Mouse (Mus musculus) left cerebral cortex, postnatal 36 days (tissue): ENCODE measurements around the gene Gm20521. TPM values are rescaled to one million over a fixed set of nuclear protein-coding genes. Genes with fewer than 3 reads are reported as not detected.
"Not testable (repeated sequence)": the region's sequence is repeated elsewhere in the genome, so short reads cannot be mapped to it uniquely, and the experiment has no call there.

Experiments
- DNase-seq, 2 experiments: peaks; one replicate each; pipeline ENCODE4 v3.0.0; 2021 to 2022; ENCODE audit warnings: low spot score in 2 of 2, mixed read lengths in 1 of 2
- intact Hi-C: fragments of 180-260 bp; cut with DNase I; formaldehyde crosslinking; loops from one replicate; pipeline ENCODE4 v1.15.1; 2025
- total RNA-seq, 2 experiments: library from RNA; stranded (reverse); gene quantifications; 2 replicates each; pipeline ENCODE4 v1.2.3; 2021

Gm20521 gene
- total RNA-seq, 2 experiments from 2014 or later, result not detected

DNA sequence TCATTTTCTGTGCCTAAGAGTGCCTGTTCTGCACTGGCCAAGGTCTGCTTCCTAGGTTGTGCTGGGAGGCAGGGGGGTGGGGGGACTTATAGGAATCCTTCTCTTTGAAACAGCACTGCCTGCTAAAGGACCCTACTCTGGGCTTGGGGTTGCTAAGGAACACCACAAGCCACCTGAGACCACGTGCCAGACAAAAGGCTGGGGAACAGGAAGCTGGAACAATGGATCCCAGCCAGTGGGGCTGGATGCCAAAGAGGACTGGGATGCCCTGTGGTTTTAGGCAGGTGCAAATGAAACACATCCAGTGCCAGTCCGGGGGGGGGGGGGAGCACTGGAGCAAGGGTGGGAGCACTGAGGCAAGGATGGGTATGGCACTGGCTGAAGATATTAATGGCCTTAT, 47.2 kb downstream of the Gm20521 start:
- intact Hi-C loops, result no loop called here
- DNase-seq, result no peak

GRCm38 (mm10) chr14:54932645-54933150, 49.5 kb downstream of the Gm20521 start, which contains the start of gene Il25:
Gene Il25 (plus strand): TSS chr14:54932695.
- intact Hi-C loops, result no loop called here
- no peak for DNase-seq

GRCm38 (mm10) chr14:54935904-54936830, 52.9 kb downstream of the Gm20521 start, which contains the start of gene Cmtm5:
Gene Cmtm5 (plus strand): TSS chr14:54936261.
- intact Hi-C loops, result no loop called here
- peak; percentile 41 to 53 for DNase-seq

DNA sequence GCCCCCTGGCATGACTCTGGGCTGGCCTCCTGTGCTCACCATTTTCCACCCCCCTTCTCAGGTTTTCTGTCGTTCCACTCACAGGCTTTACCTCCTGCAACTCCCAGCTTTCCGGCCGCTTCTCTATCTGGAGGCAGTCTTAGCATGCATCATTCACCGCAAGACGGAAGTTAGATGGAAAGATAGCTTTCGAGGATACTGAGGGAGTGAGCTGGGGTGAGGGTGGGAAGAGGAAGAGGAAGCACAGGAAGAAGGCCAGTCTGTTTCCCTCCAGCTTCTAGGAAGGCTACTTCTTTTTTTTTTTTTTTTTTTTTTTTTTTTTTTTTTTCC, 53.6 kb downstream of the Gm20521 start:
- intact Hi-C loops, result no loop called here
- no peak for DNase-seq

DNA sequence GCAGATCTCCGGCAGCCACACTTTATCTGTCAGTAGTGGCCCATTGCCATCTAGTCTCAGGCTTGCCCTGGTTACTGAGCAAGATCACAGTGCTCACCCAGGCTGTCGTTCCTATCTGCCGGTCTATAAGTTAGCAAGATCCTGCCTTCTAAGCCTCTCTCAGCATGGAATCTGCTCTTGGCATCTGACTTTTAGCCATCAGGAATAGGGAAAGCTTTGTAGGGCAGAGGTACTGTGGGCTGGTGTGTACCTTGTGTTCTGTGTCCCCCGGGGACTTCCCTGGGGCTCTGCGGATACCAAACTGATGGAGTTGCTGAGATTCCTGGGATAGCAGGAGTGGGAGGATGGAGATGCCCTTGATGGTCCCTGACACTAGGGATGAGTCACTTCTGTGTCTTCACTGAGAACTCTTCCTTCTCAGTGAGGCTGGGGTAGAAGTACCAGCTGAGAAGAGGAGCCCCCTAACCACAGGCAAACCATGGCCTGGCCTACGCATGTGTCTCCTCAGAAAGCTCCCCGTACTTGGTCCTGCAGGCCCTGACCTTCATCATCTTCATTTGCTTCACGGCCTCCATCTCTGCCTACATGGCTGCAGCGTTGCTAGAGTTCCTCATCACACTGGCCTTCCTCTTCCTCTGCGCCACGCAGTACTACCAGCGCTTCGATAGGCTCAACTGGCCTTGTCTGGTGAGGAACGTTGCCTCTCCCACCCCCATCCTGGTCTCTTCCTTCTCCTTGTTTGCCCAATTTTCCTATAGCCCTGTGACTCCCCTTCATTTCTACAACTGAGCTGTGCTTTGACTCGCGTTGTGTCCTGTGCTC, 54.3 kb downstream of the Gm20521 start:
- DNase-seq, result no peak
- intact Hi-C loops, result loop anchor here (2.0 kb wide), 1 partner anchor 37 kb away; no protein-coding TSS in a partner anchor

- DNase-seq, result no peak
- intact Hi-C loops, result loop anchor here (2.0 kb wide), 1 partner anchor 38 kb away; no protein-coding TSS in a partner anchor
Observed at GRCm38 (mm10) chr14:54938431-54939219, 55.4 kb downstream of the Gm20521 start.

DNA sequence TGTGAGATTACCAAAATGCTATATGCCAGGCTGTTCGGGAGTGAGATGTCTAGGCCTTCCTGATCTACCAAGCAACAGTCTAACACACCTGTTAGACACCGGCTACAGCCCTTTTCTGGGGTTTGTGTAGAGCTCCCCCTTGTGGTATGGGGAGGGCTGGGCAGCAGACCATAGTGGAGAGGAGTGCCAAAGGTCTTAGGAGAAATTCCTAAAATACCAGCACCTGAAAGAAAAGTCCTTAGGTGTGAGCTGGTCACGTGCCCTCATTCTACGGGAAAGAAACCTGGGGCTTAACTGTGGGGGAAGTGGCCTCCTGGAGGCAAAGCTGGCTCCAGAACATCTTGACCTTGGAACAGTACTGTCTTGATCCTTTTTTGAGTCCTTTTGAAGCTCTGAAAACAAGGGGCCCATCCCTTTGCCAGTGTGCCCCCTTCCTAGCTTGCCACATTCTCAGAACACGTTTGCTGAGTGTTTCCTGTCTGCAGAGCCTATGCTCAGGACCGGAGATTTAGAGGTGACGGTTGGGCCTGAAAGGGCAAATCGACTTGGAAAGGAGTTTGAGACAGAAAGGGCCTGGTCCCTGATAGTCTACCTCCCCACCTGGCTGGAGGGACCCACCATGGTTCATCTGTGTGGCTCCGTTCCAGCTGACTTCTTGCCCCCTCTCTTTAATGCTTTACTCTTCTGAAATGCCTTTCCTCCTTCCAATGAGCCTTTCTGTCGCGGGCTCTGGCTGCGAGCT, 56.4 kb downstream of the Gm20521 start:
- intact Hi-C loops, result loop anchor here (2.0 kb wide), 1 partner anchor 39 kb away; no protein-coding TSS in a partner anchor
- DNase-seq, result peak; percentile 32 to 54

DNA sequence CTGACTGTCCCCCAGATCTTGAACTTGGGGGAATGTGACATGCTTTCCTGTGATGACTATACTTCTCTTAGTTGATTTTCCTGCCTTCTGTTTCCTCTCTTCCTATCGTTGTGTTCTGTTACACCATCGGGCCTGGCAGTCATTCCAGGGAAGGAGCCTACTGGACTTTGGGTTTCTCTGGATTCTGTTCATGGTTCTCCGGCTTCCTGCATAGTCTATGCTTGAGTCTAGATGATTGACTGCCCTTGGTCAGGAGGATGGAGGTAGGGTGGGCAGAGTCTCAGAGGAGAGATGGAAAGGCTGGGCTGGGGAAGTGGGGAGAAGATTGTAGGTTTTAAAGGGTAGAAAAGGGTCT, 56.9 kb downstream of the Gm20521 start:
- intact Hi-C loops, result no loop called here

GRCm38 (mm10) chr14:54941024-54941978, 58.1 kb downstream of the Gm20521 start:
- DNase-seq, result no peak
- intact Hi-C loops, result no loop called here

More for the DNA sequence above, 56.9 kb downstream of the Gm20521 start:
- DNase-seq, result no peak

DNA sequence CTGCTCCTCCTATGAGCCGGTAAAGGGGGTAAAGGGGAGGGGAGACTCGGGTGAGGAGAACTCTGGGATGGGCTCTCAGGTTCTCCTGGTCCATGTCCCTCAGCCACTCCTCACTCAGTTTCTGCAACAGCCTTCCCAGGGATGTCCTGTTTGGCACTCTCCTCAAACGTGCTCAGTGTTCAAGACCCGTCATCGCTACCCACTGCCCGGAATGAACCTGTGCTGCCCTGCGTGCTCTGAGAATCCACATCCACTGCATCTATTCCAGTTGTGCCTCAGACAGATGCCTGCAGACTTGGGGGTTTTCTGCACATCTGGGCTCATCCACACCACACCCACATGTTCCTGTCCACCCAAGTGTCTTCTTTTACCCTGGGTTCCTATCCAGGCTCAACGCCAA, 59.2 kb downstream of the Gm20521 start:
- DNase-seq, result no peak
- intact Hi-C loops, result no loop called here

DNA sequence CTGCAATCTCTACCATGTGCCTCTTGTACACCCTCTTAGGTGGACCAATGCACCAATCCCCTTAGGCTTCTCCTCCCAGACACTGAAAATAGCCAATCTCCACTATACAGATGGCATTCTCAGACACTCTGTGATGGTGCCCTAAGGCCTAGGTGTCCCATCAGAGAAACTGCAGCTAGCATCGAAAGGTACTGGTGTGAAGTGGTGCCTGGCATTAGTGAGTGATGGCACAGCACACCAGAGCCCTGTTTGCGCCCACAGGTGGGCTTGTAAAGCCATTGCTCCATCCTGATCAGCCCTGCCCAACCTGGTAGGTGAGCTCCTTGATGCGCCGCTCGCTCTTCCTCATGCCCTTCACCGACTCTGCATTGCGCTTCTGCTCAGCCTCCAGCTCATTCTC, 60.7 kb downstream of the Gm20521 start:
- intact Hi-C loops, result no loop called here
- no peak for DNase-seq

GRCm38 (mm10) chr14:54944939-54945338, 61.7 kb downstream of the Gm20521 start:
- no peak for DNase-seq
- intact Hi-C loops, result no loop called here

GRCm38 (mm10) chr14:54945975-54946704, 62.9 kb downstream of the Gm20521 start:
- intact Hi-C loops, result no loop called here
- DNase-seq, result no peak

DNA sequence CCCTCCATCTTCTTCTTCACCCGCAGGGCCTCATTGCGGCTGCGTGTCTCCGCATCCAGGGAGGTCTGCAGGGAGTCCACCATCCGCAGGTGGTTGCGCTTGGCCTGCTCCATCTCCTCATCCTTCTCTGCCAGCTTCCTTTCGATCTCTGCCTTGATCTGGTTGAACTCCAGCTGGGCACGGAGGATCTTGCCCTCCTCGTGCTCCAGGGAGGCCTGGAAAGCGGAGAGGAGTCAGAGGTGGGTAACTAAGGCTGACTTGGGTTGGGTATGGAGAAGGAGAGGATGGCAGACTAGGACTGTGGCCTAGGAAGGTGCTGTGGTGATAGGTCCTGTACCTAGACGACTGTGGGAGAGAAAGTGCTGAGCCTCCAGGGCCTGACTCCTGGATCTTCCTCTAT, 63.8 kb downstream of the Gm20521 start:
- DNase-seq, intact Hi-C loops: not testable (repeated sequence)
